Mouse (Mus musculus): ENCODE results near the gene Gm13278. TPM values are rescaled to one million over a fixed set of nuclear protein-coding genes. Genes with fewer than 3 reads are reported as not detected.
"Not testable (repeated sequence)": the region's sequence is repeated elsewhere in the genome, so short reads cannot be mapped to it uniquely, and the experiment has no call there.

Gm13278 gene
- polyA plus RNA-seq, 1 experiment, result not detected

DNA sequence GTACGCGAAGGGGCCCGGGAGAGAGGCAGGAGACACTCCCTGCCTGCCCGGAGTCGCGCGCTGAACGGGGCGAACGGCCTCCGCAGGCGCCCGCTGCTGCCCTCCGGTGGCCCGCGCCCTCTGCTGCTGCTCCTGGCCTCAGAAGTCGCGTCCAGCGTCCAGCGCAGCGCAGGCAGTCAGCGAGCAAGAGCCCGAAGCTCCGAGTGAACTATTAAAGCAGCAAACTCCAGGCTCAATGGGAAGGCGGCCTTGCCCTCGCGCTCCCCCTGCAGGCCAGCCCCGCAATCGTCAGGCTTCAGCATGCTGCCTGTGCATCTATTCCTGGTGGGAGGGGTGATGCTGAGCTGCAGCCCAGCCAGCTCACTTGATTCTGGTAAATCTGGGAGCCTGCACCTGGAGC is 11.8 kb upstream of the Gm13278 start, which contains the start of gene Gm13272:
TSS of gene Gm13272 (plus strand) at position 301 of the 400 bp plus-strand sequence.
- H3K4me1 ChIP-seq (ENCODE audit: control insufficient read depth, insufficient read depth, low read length); H3K27ac ChIP-seq (ENCODE audit: insufficient read depth, low read length); H3K27me3 ChIP-seq (ENCODE audit: control insufficient read depth, insufficient read depth, low read length, poor library complexity, severe bottlenecking); H3K9me3 ChIP-seq (replicated peaks; ENCODE audit: control insufficient read depth, insufficient read depth, low read length, poor library complexity, severe bottlenecking); H3K9ac ChIP-seq (ENCODE audit: low read depth, poor library complexity, severe bottlenecking); H3K36me3 ChIP-seq (ENCODE audit: control insufficient read depth, insufficient read depth, low read length, poor library complexity, severe bottlenecking); H3K4me3 ChIP-seq (ENCODE audit: low read depth, low read length): not testable (repeated sequence)

- H3K27me3 ChIP-seq (ENCODE audit: control insufficient read depth, insufficient read depth, low read length, poor library complexity, severe bottlenecking); H3K4me3 ChIP-seq (ENCODE audit: low read depth, low read length); H3K9me3 ChIP-seq (replicated peaks; ENCODE audit: control insufficient read depth, insufficient read depth, low read length, poor library complexity, severe bottlenecking); H3K4me1 ChIP-seq (ENCODE audit: control insufficient read depth, insufficient read depth, low read length); H3K36me3 ChIP-seq (ENCODE audit: control insufficient read depth, insufficient read depth, low read length, poor library complexity, severe bottlenecking); H3K27ac ChIP-seq (ENCODE audit: insufficient read depth, low read length); H3K9ac ChIP-seq (ENCODE audit: low read depth, poor library complexity, severe bottlenecking): not testable (repeated sequence)
Measured at GRCm38 (mm10) chr4:88780320-88780719, 11.0 kb upstream of the Gm13278 start.

GRCm38 (mm10) chr4:88781831-88782230 is 9.5 kb upstream of the Gm13278 start, which contains the start of gene Ifnz:
Gene Ifnz (plus strand): TSS chr4:88782131.
- H3K4me3 ChIP-seq (ENCODE audit: low read depth, low read length), result peak within 1 kb of the TSS; percentile 51

DNA sequence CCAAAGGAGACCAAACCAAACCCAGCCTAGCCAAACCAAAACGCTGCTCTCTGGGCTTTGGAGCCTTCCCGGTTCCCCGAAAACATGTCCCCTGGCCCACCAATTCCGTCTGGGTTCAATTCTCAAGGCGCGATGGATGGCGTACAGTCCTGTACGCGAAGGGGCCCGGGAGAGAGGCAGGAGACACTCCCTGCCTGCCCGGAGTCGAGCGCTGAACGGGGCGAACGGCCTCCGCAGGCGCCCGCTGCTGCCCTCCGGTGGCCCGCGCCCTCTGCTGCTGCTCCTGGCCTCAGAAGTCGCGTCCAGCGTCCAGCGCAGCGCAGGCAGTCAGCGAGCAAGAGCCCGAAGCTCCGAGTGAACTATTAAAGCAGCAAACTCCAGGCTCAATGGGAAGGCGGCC is 9.0 kb upstream of the Gm13278 start:
- H3K9me3 ChIP-seq (replicated peaks; ENCODE audit: control insufficient read depth, insufficient read depth, low read length, poor library complexity, severe bottlenecking); H3K27me3 ChIP-seq (ENCODE audit: control insufficient read depth, insufficient read depth, low read length, poor library complexity, severe bottlenecking); H3K27ac ChIP-seq (ENCODE audit: insufficient read depth, low read length); H3K9ac ChIP-seq (ENCODE audit: low read depth, poor library complexity, severe bottlenecking); H3K36me3 ChIP-seq (ENCODE audit: control insufficient read depth, insufficient read depth, low read length, poor library complexity, severe bottlenecking); H3K4me1 ChIP-seq (ENCODE audit: control insufficient read depth, insufficient read depth, low read length): not testable (repeated sequence)
- peak overlapping the region; percentile 51 for H3K4me3 ChIP-seq (ENCODE audit: low read depth, low read length)

More at GRCm38 (mm10) chr4:88781831-88782230, 9.5 kb upstream of the Gm13278 start, which contains the start of gene Ifnz:
- H3K27ac ChIP-seq (ENCODE audit: insufficient read depth, low read length); H3K27me3 ChIP-seq (ENCODE audit: control insufficient read depth, insufficient read depth, low read length, poor library complexity, severe bottlenecking); H3K9ac ChIP-seq (ENCODE audit: low read depth, poor library complexity, severe bottlenecking); H3K4me1 ChIP-seq (ENCODE audit: control insufficient read depth, insufficient read depth, low read length); H3K9me3 ChIP-seq (replicated peaks; ENCODE audit: control insufficient read depth, insufficient read depth, low read length, poor library complexity, severe bottlenecking); H3K36me3 ChIP-seq (ENCODE audit: control insufficient read depth, insufficient read depth, low read length, poor library complexity, severe bottlenecking): not testable (repeated sequence)

DNA sequence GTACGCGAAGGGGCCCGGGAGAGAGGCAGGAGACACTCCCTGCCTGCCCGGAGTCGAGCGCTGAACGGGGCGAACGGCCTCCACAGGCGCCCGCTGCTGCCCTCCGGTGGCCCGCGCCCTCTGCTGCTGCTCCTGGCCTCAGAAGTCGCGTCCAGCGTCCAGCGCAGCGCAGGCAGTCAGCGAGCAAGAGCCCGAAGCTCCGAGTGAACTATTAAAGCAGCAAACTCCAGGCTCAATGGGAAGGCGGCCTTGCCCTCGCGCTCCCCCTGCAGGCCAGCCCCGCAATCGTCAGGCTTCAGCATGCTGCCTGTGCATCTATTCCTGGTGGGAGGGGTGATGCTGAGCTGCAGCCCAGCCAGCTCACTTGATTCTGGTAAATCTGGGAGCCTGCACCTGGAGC is 5.9 kb upstream of the Gm13278 start, which contains the start of gene Gm13276:
TSS of gene Gm13276 (plus strand) at position 301 of the 400 bp plus-strand sequence.
- H3K4me3 ChIP-seq (ENCODE audit: low read depth, low read length); H3K4me1 ChIP-seq (ENCODE audit: control insufficient read depth, insufficient read depth, low read length); H3K36me3 ChIP-seq (ENCODE audit: control insufficient read depth, insufficient read depth, low read length, poor library complexity, severe bottlenecking); H3K9me3 ChIP-seq (replicated peaks; ENCODE audit: control insufficient read depth, insufficient read depth, low read length, poor library complexity, severe bottlenecking); H3K9ac ChIP-seq (ENCODE audit: low read depth, poor library complexity, severe bottlenecking); H3K27ac ChIP-seq (ENCODE audit: insufficient read depth, low read length); H3K27me3 ChIP-seq (ENCODE audit: control insufficient read depth, insufficient read depth, low read length, poor library complexity, severe bottlenecking): not testable (repeated sequence)

DNA sequence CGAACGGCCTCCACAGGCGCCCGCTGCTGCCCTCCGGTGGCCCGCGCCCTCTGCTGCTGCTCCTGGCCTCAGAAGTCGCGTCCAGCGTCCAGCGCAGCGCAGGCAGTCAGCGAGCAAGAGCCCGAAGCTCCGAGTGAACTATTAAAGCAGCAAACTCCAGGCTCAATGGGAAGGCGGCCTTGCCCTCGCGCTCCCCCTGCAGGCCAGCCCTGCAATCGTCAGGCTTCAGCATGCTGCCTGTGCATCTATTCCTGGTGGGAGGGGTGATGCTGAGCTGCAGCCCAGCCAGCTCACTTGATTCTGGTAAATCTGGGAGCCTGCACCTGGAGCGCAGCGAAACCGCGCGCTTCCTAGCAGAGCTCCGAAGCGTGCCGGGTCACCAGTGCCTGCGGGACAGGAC is 2.9 kb upstream of the Gm13278 start, which contains the start of gene Gm13277:
TSS of gene Gm13277 (plus strand) at position 231 of the 400 bp plus-strand sequence.
- peak; percentile 28 for TF ChIP-seq CTCF (IDR thresholded peaks at IDR 0.05; ENCODE audit: low read depth, low read length)
- not testable (repeated sequence) for H3K36me3 ChIP-seq (ENCODE audit: control insufficient read depth, insufficient read depth, low read length, poor library complexity, severe bottlenecking); H3K4me3 ChIP-seq (ENCODE audit: low read depth, low read length); H3K27ac ChIP-seq (ENCODE audit: insufficient read depth, low read length); H3K27me3 ChIP-seq (ENCODE audit: control insufficient read depth, insufficient read depth, low read length, poor library complexity, severe bottlenecking); H3K9me3 ChIP-seq (replicated peaks; ENCODE audit: control insufficient read depth, insufficient read depth, low read length, poor library complexity, severe bottlenecking); H3K4me1 ChIP-seq (ENCODE audit: control insufficient read depth, insufficient read depth, low read length); H3K9ac ChIP-seq (ENCODE audit: low read depth, poor library complexity, severe bottlenecking)

- not testable (repeated sequence) for H3K4me1 ChIP-seq (ENCODE audit: control insufficient read depth, insufficient read depth, low read length); H3K4me3 ChIP-seq (ENCODE audit: low read depth, low read length); H3K9me3 ChIP-seq (replicated peaks; ENCODE audit: control insufficient read depth, insufficient read depth, low read length, poor library complexity, severe bottlenecking); H3K27ac ChIP-seq (ENCODE audit: insufficient read depth, low read length); H3K9ac ChIP-seq (ENCODE audit: low read depth, poor library complexity, severe bottlenecking); H3K36me3 ChIP-seq (ENCODE audit: control insufficient read depth, insufficient read depth, low read length, poor library complexity, severe bottlenecking); H3K27me3 ChIP-seq (ENCODE audit: control insufficient read depth, insufficient read depth, low read length, poor library complexity, severe bottlenecking)
Measured at GRCm38 (mm10) chr4:88793936-88794675, 2.8 kb downstream of the Gm13278 start, which contains the start of gene Gm13275. Gene Gm13275 (plus strand): TSS chr4:88794487.

DNA sequence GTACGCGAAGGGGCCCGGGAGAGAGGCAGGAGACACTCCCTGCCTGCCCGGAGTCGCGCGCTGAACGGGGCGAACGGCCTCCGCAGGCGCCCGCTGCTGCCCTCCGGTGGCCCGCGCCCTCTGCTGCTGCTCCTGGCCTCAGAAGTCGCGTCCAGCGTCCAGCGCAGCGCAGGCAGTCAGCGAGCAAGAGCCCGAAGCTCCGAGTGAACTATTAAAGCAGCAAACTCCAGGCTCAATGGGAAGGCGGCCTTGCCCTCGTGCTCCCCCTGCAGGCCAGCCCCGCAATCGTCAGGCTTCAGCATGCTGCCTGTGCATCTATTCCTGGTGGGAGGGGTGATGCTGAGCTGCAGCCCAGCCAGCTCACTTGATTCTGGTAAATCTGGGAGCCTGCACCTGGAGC is 5.7 kb downstream of the Gm13278 start, which contains the start of gene Gm13279:
TSS of gene Gm13279 (plus strand) at position 301 of the 400 bp plus-strand sequence.
- H3K9ac ChIP-seq (ENCODE audit: low read depth, poor library complexity, severe bottlenecking); H3K9me3 ChIP-seq (replicated peaks; ENCODE audit: control insufficient read depth, insufficient read depth, low read length, poor library complexity, severe bottlenecking); H3K4me3 ChIP-seq (ENCODE audit: low read depth, low read length); H3K27ac ChIP-seq (ENCODE audit: insufficient read depth, low read length); H3K36me3 ChIP-seq (ENCODE audit: control insufficient read depth, insufficient read depth, low read length, poor library complexity, severe bottlenecking); H3K27me3 ChIP-seq (ENCODE audit: control insufficient read depth, insufficient read depth, low read length, poor library complexity, severe bottlenecking); H3K4me1 ChIP-seq (ENCODE audit: control insufficient read depth, insufficient read depth, low read length): not testable (repeated sequence)

GRCm38 (mm10) chr4:88799365-88799764 is 8.0 kb downstream of the Gm13278 start, which contains the start of gene Gm13285:
Gene Gm13285 (plus strand): TSS chr4:88799665.
- H3K9me3 ChIP-seq (replicated peaks; ENCODE audit: control insufficient read depth, insufficient read depth, low read length, poor library complexity, severe bottlenecking); H3K4me1 ChIP-seq (ENCODE audit: control insufficient read depth, insufficient read depth, low read length): not testable (repeated sequence)

More at GRCm38 (mm10) chr4:88799365-88799764, 8.0 kb downstream of the Gm13278 start, which contains the start of gene Gm13285:
- H3K36me3 ChIP-seq (ENCODE audit: control insufficient read depth, insufficient read depth, low read length, poor library complexity, severe bottlenecking); H3K27me3 ChIP-seq (ENCODE audit: control insufficient read depth, insufficient read depth, low read length, poor library complexity, severe bottlenecking); H3K27ac ChIP-seq (ENCODE audit: insufficient read depth, low read length); H3K9ac ChIP-seq (ENCODE audit: low read depth, poor library complexity, severe bottlenecking); H3K4me3 ChIP-seq (ENCODE audit: low read depth, low read length): not testable (repeated sequence)

Measured in ES-Bruce4 (cell line).